Mouse (Mus musculus) forebrain, embryonic 10.5 days (tissue): ENCODE data around the gene Gm3187. TPM values are rescaled to one million over a fixed set of nuclear protein-coding genes. Genes with fewer than 3 reads are reported as not detected.
"Not testable (repeated sequence)": the region's sequence is repeated elsewhere in the genome, so short reads cannot be mapped to it uniquely, and the experiment has no call there.

ENCODE experiments used
- DNase-seq: peaks from one replicate; pipeline ENCODE4 v3.0.0-alpha.2; 2017; ENCODE audit warnings: low spot score; ENCODE audit errors: extremely low spot score
- H3K27ac ChIP-seq: fragments of 300-500 bp; sonication (generic); 2 replicates; pipeline ENCODE4 v1.5.1; 2016; ENCODE audit warnings: mild to moderate bottlenecking
- H3K27me3 ChIP-seq: fragments of 300-500 bp; sonication (generic); 2 replicates; pipeline ENCODE4 v1.6.1; 2016; ENCODE audit warnings: mild to moderate bottlenecking; ENCODE audit not compliant: poor library complexity, severe bottlenecking
- H3K36me3 ChIP-seq: fragments of 300-500 bp; sonication (generic); replicated peaks from 2 replicates; pipeline ENCODE4 v1.6.1; 2016; ENCODE audit warnings: mild to moderate bottlenecking, moderate library complexity
- H3K4me1 ChIP-seq: fragments of 300-500 bp; sonication (generic); 2 replicates; pipeline ENCODE4 v1.6.1; 2016
- H3K4me3 ChIP-seq: fragments of 300-500 bp; sonication (generic); 2 replicates; pipeline ENCODE4 v1.5.1; 2016; ENCODE audit warnings: mild to moderate bottlenecking, moderate library complexity
- H3K9me3 ChIP-seq: fragments of 300-500 bp; sonication (generic); 2 replicates; pipeline ENCODE4 v1.6.1; 2016; ENCODE audit warnings: mild to moderate bottlenecking, moderate library complexity
- WGBS: fragments of 180-500 bp; shearing (Covaris S2); methylation state at CpG from one replicate; pipeline ENCODE4 v1.1.7; 2016; 5-methylcytosine and 5-hydroxymethylcytosine counted together
- polyA plus RNA-seq: library from polyadenylated mRNA; unstranded; fragments of >200 nt; fragmentation: Nextera tagmentation; extraction: Ambion mirVana; gene quantifications from 2 replicates; pipeline ENCODE4 v1.2.1, GENCODE M21; 2016

Gm3187 gene
- polyA plus RNA-seq = not detected in 2 replicates

- not testable (repeated sequence) for DNase-seq, H3K36me3 ChIP-seq
These were observed at the start of gene Gm3187 for GRCm38 (mm10) chr14:5483907-5484306. Gm3187 (plus strand) TSS chr14:5484207.

GRCm38 (mm10) chr14:5455367-5455766 lies 28.6 kb upstream of the Gm3187 start, which contains the start of gene Gm3194:
Gm3194 (minus strand) TSS chr14:5455467.
- not testable (repeated sequence) for H3K27ac ChIP-seq, H3K4me1 ChIP-seq, H3K27me3 ChIP-seq, H3K9me3 ChIP-seq, H3K4me3 ChIP-seq, H3K36me3 ChIP-seq, DNase-seq
- WGBS = no CpG with 5 or more reads among the region's 3 CpGs

More at GRCm38 (mm10) chr14:5483907-5484306, at the start of gene Gm3187:
- 89% methylated on average over 4 of the region's 5 CpGs for WGBS
- H3K4me1 ChIP-seq, H3K4me3 ChIP-seq, H3K27ac ChIP-seq, H3K27me3 ChIP-seq, H3K9me3 ChIP-seq: not testable (repeated sequence)

- not testable (repeated sequence) for H3K27ac ChIP-seq, DNase-seq, H3K4me3 ChIP-seq, H3K36me3 ChIP-seq, H3K4me1 ChIP-seq, H3K9me3 ChIP-seq, H3K27me3 ChIP-seq
- WGBS = no CpG with 5 or more reads among the region's 19 CpGs
These were observed 23.5 kb upstream of the Gm3187 start for GRCm38 (mm10) chr14:5460469-5460868.

- H3K9me3 ChIP-seq, H3K27me3 ChIP-seq, H3K4me1 ChIP-seq, DNase-seq, H3K4me3 ChIP-seq, H3K27ac ChIP-seq, H3K36me3 ChIP-seq: not testable (repeated sequence)
- whole genome bisulfite sequencing = no CpG with 5 or more reads among the region's 3 CpGs
These were observed 6.3 kb upstream of the Gm3187 start, which contains the start of gene Gm8246 for GRCm38 (mm10) chr14:5477730-5478129. Gm8246 (minus strand) TSS chr14:5477830.

- not testable (repeated sequence) for DNase-seq, H3K4me3 ChIP-seq, H3K27me3 ChIP-seq, H3K4me1 ChIP-seq, H3K9me3 ChIP-seq, H3K27ac ChIP-seq, H3K36me3 ChIP-seq
- WGBS = no CpG with 5 or more reads among the region's 35 CpGs
These were observed 17.4 kb downstream of the Gm3187 start, which contains the start of gene Gm3488 for GRCm38 (mm10) chr14:5501374-5501773. Gm3488 (plus strand) TSS chr14:5501674.

GRCm38 (mm10) chr14:5538196-5538595 lies 54.2 kb downstream of the Gm3187 start, which contains the start of gene Gm3532:
Gm3532 (plus strand) TSS chr14:5538496.
- H3K27ac ChIP-seq, H3K27me3 ChIP-seq, H3K4me3 ChIP-seq, H3K4me1 ChIP-seq, H3K36me3 ChIP-seq, DNase-seq, H3K9me3 ChIP-seq: not testable (repeated sequence)
- no CpG with 5 or more reads among the region's 2 CpGs for WGBS

Other genes with a start within 250 kb of the Gm3187 start
- not detected in 2 replicates for gene Gm3526, start 223.6 kb upstream of the Gm3187 start, polyA plus RNA-seq
- gene Gm3542, start 149.3 kb upstream of the Gm3187 start, polyA plus RNA-seq = not detected in 2 replicates
- gene Gm3500, start 95.2 kb upstream of the Gm3187 start, polyA plus RNA-seq = 0.09 TPM in 1 of 2 replicates, not detected in the other
- 1.4 and 1.5 TPM in 2 replicates for gene Gm3194, start 28.7 kb upstream of the Gm3187 start, polyA plus RNA-seq
- gene Gm8246, start 6.4 kb upstream of the Gm3187 start, polyA plus RNA-seq = not detected in 2 replicates
- 1.6 and 2.0 TPM in 2 replicates for gene Gm3488, start 17.5 kb downstream of the Gm3187 start, polyA plus RNA-seq
- not detected in 2 replicates for gene Gm3532, start 54.3 kb downstream of the Gm3187 start, polyA plus RNA-seq
- not detected in 2 replicates for gene Gm8265, start 148.8 kb downstream of the Gm3187 start, polyA plus RNA-seq
- gene Gm9603, start 203.2 kb downstream of the Gm3187 start, polyA plus RNA-seq = not detected in 2 replicates